Mouse (Mus musculus) heart, postnatal 0 days (tissue): ENCODE measurements around the gene Lima1.

Source experiments
- CTCF ChIP-seq: IDR thresholded peaks from 2 replicates; pipeline ENCODE4 v1.5.1; 2016; ENCODE audit warnings: antibody characterized with exemption, control low read depth, low read depth
- EP300 ChIP-seq: IDR thresholded peaks from 2 replicates; pipeline ENCODE4 v1.6.1; 2016; ENCODE audit warnings: antibody characterized with exemption, low read depth

DNA sequence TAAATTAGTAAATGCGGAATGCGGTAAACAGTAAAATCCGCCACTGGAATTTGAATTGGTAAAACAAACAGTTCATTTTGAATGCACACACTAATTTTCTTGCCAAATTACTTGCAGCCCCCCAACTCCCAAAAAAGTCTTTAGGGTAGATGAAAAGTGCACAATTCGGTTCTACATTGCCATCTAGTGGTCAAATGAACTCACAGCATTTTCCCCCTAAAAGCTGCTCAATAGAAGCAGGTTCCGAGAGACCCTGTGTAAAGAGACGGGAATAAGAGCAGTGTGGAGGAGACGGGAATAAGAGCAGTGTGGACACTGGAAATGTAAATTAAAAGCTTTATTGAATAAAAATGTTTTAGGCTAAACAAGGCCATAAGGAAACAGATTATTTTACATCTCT, 97.1 kb downstream of the Lima1 start:
- peak; percentile 81 for TF ChIP-seq CTCF
- no peak for TF ChIP-seq EP300
